Mouse (Mus musculus) kidney, adult 9 months (tissue): ENCODE measurements around the gene Hrc.
"Not testable (repeated sequence)": the region's sequence is repeated elsewhere in the genome, so short reads cannot be mapped to it uniquely, and the experiment has no call there.

Source experiments
- DNase-seq: peaks from one replicate; pipeline ENCODE4 v3.0.0; 2022

The Hrc gene

DNA sequence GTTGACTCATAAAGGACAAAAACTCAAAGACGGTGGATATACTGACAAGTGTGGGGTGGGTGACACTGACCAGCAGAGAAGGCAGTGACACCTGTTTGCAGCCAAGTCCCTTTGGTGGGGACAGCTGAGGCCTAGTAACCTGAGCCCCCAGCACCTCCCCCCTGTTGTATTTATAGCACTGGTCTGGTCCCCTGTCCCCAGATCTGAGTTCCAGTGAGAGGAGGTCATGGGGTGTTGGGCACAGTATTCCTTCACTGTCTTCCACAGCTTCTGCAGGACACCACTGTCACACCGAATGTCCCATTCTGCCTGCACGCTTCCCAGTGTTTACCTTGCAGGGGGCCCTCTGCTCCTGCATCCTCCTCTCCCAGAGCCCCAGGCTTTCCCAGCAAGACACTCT, 485 bp upstream of the Hrc start:
- no peak for DNase-seq

DNA sequence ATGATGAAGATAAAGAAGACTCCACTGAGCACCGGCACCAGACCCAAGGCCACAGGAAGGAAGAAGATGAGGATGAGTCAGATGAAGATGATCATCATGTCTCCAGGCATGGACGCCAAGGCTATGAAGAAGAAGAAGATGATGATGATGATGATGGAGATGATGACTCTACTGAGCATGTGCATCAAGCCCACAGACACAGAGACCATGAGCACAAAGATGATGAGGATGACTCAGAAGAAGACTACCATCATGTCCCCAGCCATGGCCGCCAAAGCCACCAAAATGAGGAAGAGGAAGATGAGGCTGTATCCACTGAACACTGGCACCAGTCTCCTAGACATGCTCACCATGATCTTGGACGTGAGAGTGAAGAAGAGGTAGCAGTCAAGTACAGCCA, 1.2 kb downstream of the Hrc start:
- DNase-seq: no peak

DNA sequence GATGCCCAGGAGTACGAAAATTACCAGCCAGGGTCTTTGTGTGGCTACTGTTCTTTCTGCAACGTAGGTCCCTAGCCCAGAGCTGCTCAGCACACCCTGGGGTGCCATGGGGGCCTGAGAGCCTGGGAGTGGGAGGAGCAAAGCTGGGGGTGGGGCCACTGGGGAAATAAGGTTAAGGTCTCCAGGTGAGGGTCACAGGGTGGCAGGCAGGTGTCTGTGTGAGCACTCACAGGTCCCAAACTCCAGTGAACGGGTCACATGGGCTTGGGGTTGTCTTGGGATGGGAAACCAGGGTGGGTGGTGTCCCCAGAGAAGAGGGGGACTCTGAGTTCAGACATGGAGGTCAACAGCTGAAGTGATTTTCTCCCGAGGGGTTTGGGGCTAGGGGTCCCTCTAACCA, 2.4 kb downstream of the Hrc start:
- no peak for DNase-seq

DNA sequence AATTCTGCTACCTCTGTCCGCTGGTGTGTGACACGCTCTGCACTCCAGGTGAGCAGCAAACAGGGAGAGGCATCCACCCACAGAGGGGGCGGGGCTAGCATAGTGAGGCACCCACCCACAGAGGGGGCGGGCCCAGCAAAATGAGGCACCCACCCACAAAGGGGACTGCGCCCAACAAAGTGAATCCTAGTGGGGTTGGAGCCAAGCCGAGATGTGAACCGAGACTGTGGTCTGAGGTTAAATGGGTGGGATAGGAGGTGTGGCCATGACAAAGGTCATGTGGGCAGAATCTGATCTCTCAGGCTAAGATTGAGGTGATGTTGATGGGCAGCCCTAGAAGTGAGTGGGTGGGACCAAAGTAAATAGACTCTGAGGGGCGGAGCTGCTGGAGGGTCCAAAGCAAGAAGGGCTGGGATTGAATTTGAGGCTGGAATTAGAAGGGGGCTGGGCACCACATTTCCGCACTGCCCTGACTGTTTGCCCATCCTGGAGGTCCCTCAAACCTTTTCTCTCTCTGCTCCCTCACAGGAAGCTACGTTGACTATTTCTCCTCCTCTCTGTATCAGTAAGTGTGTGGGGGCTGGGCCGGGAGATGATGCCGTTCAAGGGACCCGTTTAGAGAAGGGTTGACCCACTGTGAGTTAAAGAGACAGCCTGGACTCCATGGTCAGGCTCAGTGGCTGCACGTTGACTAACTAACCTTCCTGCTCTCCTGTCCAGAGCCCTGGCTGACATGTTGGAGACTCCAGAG, 3.2 kb downstream of the Hrc start:
- DNase-seq: peak; percentile 51

DNA sequence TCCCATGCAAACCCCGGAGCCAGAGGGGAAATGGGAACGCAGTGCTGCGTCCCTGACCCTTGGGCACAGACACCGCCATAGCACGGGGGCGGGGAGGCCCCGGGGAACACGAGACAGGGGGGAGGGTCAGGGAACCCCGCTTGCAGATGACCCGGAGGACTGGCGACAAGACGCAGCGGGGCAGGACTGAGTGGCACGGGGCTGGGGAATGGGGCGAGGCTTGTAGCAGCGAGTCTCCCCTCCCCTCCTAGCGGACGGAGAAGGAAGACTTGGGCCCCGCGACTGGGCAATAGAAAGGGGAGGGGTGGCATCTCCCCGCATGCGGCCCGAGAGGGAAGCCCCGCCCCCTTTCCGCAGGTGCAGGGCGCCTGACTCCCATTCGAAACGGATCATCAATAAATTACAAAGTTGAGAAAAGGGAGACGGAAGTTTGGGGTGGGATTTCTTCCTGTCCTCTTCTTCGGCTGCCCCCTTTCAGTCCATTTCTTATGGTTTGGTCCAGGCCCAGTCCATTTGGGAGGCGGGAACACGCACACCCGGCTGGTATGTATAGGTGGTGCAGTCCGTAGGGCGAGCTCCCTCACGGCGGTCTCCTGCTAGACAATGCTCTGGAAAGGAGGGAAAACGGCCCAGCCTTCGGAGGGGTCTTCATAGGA, 4.4 kb downstream of the Hrc start:
- DNase-seq: peak; percentile 57

DNA sequence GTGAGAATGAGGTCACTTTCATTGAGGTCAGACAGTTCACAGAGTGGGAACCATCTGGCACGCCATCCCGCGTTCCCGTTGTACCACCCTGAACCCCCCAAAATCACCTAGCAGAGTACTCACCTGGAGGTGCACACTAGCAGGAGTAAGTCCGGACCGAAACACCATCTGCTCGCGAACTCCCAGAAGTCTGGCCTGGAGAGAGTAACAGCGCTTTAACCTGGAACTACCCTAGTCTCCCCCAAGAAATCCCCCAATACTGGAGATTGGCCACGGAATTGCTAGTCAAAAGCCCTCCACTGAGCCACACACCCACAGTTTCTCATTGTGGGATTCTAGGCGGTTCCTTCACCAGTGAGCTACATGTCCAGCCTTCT, 5.0 kb downstream of the Hrc start:
- DNase-seq: no peak

DNA sequence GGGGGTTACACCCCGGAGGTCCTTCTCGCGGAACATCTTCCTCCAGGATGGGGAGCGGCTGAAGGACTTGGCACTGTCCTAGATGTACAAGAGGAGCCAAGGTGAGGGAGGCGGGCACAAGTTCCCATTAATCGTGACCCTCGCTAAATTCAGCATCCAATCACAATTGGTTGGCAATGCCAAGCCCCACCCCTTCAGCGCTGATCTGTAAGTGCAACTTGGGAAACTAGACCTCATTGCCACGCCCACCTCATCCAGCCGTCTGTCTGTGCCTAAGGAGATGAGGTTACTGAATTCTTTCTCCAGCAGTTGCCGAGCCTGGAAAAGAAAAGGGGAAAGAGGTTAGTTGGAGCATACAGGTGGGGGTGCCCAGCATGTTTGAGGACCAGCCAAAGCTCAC, 5.6 kb downstream of the Hrc start:
- DNase-seq: peak; percentile 43

DNA sequence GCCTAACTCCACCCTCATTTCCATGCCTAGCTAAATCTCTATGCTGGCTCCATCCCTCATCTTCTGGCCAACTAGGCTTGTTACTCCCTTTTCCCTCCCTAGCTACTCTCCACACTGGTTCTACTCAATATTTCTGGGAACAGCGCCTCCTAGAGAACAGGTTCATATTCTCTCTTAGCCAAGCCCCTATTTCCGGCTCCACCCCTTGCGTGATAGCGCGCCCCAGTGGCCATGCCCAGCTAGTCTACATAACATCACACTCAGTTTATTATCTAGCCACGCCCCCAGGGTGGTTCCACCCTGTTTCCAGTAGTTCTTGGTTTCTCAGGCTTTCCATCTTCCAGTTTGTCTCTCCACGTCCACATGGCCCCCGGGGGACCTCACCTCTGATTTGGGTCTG, 6.2 kb downstream of the Hrc start:
- peak; percentile 86 for DNase-seq

DNA sequence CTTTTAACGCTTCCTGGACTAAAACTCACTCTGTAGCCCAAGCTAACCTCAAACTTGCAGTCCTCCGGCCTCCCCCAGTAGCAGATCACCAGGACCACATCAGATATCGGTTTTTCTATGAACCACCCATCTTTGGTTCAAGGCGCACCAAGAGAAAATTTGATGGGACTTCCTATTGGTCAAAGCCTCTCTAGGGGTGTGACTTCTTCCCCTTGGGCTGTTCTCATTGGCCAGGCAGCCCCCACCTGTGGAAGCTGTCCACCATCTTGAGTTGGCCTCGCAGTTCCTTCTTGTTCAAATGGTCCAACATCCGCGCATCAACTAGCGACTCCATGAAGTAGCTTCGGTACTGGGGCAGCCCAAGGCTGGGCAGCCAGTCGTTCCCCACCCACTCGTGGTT, 7.0 kb downstream of the Hrc start:
- no peak for DNase-seq

DNA sequence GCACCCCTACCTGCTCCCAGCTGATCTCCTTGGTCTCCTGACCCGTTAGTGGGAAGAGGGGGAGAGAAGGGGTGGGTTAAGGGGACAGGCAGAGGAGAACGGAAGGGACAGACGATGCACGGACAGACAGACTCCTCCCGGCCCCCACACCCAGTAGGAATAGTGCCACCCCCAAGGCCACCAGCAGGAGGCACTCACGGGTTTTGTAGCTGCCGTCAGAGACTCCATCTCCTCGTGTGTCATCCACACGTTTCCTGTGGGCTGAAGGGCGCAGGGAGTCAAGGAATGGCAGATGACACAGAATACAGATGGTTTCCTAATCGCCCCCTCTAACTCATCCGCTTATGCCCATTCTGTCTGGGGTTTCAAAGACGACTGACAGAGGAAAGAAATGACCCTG, 8.5 kb downstream of the Hrc start:
- no peak for DNase-seq

DNA sequence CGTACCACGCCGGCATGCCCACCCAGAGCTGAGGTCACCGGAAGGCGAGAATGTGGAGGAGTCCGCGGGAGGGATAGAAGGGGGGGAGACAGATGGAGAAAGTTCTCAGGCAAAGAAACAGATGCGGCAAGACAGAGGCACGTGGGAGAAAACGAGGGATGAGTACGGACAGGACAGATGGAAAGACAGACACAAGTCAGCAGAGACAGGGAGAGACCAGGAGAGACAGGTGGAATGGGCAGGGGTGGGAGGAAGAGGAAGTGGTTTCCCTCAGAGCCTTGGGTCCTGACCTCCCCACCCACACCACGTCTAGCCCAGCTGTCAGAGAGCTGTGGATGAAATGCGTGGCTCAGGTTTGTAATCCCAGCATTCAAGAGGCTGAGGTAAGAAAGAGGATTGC, 11.8 kb downstream of the Hrc start:
- DNase-seq: no peak

DNA sequence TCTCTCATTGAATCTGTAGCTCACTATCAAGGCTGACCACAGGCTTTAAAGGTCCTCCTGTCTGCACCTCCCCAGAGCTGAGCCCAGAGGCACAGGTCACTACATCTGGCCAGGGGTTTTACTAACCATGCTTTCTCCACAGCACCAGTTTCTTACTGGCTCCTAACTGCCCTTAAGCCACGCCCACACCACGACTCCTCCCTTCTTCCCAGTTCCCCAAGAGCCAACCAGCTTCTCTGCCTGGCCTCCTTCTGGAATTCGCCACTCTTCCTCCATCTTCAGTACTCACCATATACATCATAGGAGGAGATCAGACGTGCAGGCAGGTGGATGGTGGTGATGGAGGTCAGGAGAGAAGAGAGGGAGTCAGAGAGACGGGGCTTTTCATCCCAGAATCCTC, 18.0 kb downstream of the Hrc start:
- DNase-seq: no peak

DNA sequence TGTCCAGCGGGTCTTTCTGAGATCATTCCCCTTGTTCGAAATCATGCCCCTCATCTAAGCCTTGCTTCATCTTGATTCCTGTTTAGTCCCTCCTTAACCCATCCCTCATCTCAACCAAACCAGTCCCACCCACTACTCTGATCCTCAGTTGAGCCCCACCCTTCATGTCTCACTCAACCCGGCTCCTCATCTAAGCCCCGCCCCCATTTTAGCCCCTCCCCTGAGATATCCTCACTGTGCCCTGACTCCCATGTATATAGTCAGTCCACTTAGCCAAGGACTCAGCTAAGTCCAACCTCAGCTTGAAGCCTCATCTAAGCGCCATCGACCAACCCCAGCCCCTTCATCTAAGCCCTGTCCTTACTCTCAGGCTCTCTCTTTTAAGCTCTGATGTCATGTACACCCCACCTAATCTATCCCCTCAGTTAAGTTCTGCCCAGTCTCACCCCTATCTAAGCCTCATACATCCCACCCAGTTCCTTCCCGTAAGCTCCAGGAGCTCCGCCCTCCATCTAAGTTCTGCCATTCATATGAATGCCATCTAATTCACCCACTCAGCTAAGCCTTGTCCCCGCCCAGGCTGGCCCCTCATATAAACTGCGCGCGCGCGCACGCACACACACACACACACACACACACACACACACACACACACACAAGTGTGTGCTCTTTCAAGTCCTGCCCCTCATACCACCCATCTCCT, 20.4 kb downstream of the Hrc start:
- no peak for DNase-seq

DNA sequence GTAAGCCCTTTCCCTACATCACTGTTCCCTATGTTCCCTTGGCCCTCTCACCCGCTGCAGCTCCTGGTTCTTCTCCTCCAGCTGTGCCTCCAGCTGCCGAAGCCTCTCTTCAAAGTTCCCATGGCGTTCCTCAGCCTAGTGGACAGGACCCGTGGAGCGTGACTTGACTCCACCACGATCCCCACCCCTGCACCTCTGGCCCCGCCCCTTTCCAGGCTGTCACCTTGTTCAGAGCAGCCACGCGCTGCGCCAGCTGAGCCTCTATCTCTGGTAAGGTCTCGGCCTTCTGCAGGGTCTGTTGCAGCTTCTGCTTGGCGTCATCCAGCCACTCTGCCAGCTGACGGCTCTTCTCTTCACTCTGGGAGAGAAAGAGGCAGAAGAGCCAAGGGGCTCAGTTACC, 21.0 kb downstream of the Hrc start:
- no peak for DNase-seq

DNA sequence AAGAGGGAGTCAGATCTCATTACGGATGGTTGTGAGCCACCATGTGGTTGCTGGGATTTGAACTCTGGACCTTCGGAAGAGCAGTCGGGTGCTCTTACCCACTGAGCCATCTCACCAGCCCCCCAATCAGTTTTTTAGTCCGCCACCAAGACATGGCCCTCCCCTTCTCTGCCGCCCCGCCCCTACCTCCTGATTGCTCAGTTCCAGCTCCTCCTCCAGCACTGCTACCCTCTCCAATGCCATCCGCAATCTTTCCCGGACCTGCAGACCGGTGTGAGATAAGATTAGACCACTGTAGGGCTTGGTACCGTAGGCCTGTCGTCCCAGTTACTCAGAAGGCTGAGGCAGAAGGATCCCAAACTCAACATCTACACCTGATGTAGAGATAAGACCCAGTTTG, 24.0 kb downstream of the Hrc start:
- not testable (repeated sequence) for DNase-seq

DNA sequence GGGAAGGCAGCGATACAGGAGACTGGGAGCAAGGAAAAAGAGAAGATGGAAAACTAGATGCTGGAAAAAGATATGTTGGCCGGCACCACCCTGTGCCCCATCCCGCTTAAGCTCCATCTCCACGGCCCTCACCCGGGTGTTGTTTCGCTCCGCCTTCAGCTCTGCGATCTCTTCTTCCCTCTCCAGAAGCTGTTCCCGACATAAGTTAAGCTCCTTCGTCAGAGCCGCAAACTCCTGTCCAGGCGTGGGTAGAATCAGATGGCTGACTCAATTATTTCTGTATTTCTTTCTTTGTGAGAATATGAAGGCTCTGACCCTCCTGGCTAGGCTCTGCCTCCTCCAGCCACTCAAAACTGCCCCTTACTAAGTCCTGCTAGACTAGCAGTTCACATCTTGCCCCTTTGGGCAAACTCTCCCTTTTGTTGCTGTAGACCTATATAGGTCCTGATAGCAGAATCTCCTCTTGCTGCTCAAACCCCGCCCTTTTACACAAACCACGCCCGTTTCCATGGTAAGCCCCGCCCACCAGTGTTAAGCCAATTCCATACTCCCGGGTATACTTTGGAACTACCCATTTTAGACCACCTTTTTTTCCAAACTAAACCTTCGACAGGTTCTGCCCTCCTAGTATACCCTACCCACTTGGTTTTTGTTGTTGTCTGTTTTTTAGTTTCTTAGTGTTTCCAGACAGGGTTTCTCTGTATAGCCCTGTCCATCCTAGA, 25.5 kb downstream of the Hrc start:
- DNase-seq: no peak

DNA sequence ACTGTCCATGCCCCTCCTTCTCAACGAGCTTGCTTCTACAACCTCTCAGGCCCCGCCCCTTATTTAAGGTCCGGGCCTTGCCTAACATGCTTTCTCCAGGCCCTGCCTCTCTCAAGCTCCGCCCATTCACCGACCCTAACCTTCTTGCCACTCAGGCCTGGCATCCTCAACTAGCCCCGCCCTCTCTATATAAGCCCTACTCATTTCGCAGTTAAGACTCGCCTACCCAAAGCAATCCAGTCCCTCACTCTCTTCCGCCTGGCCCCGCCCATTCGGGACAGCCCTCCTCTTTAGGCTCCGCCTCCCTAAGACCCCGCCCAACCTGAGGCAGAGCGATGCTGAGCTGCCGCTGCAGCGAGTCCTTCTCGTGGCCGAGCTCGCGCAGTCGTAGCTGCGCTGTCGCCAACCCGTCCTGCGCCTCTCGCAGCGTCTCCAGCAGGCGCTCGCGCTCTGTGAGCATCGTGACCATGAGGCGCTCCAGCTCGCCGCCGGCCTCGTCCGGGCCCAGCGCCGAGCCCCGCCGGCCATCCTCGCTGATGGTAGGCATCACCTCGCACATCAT, 26.2 kb downstream of the Hrc start:
- DNase-seq: peak; percentile 63

DNA sequence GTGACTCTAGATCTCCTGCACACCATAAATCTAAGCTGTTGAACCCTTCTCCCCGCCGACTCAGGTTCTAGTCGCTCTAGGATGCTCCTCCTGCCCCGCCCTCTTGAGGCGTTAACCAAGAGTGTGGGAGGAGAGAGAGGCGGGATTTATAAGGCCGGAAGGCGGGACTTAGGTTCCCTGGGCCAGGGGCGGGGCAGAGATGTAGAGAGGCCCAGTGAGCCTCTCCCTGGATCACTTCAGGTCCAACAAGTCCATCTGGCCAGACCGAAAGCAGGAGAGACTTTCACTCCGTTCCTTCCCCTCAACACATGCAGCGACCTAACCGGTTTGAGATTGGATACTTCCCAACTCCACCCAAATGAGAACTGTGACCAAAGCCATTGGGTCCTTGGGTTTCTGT, 27.7 kb downstream of the Hrc start:
- DNase-seq: peak; percentile 49

DNA sequence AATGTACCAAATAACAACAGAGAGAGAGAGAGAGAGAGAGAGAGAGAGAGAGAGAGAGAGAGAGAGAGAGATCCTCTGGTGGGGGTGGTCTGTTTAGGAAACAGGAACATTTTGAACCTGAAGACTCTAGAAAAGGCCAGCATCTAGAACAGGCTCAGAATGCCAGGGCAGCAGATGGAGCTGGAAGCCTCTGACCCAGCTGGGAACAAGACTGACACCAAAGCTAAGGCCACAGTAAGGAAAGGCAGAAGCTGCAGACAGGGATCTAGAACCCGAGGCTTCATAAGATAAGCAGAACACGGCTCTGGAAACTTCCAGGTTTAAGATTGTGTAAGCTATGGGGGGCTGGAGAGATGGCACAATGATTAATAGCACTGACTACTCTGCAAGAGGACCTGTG, 28.9 kb downstream of the Hrc start:
- no peak for DNase-seq

DNA sequence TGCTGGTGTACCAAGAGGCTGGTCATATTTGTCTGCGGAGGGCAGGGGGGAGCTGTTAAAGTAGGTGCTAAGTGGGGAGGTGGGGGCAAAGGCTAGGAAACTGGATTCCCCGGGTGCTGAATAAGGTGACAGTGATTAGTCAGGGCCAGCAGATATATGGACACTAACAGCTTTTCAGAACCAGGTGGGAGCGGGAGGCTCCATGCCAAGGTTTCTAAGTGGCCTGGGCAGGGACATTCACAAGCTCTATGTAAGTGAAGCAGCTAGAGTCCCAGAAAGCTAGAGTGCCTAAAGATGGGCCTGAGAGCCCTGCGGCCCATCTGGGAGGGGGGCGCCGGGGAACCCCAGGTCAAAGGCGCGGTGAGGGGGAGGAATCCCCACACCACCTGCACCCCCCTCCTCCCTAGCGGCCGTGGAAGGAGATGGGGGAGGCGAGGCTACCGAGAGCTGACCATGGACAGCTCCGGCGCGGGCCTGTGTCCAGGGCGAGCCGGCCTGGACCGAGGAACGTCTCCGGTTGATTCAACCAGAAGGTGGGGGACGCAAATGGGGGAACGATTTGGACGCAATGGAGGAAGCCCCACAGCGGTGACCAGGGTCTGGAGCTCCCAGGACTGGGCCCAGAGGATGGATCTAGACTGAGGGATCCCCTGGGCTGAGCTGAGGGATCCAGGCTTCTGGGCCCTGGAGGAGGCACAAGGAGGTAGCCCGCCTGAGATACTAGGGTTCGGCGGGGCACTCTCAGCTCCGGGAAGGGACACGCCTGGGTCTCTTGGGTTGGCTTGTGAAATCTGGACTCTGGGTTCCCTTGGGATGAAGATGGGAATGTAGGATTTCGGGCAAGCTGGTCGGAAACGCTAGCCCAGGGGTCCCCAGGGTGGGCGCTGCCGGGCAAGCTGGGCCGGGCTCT, 30.9 kb downstream of the Hrc start:
- no peak for DNase-seq

DNA sequence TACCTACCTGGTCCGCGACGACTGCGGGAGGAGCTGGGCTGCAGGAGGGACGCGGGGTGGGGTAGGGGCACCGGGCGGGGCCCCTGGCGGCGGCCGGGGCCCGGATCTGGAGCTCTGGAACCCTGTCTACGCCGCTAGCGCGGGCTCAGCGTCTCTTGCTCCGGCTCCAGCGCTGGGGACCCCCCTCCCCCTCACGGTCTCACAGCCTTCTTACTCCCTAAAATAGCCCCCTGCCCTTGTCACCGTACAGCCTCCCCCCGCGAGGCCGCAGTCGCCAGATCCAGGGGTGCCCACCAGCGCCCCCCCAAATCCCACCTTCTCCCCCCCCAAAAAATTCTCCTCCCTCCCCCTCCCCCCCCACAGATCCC, 31.5 kb downstream of the Hrc start, which contains the start of gene Ppfia3:
TSS of gene Ppfia3 (minus strand) at position 368 of the 368 bp plus-strand sequence.
- no peak for DNase-seq
